Mouse (Mus musculus) myocyte (in vitro differentiated cells): Measurements from ENCODE around the gene Kdm6b. TPM values are rescaled to one million over a fixed set of nuclear protein-coding genes. Genes with fewer than 3 reads are reported as not detected.

Source experiments
- H3K27me3 ChIP-seq: one replicate; pipeline ENCODE4 v1.6.1; 2011; ENCODE audit not compliant: control insufficient read depth, insufficient read depth, insufficient read length
- H3K36me3 ChIP-seq: one replicate; pipeline ENCODE4 v1.6.1; 2011; ENCODE audit not compliant: control insufficient read depth, insufficient read depth
- H3K4me2 ChIP-seq: one replicate; pipeline ENCODE4 v1.6.1; 2011; ENCODE audit warnings: low read depth, control low read depth
- H3K4me3 ChIP-seq: one replicate; pipeline ENCODE4 v1.5.1; 2011; ENCODE audit warnings: mild to moderate bottlenecking, control low read depth, moderate library complexity
- H3K79me2 ChIP-seq: one replicate; pipeline ENCODE4 v1.6.1; 2011; ENCODE audit not compliant: control insufficient read depth, insufficient read depth
- H3ac ChIP-seq: one replicate; pipeline ENCODE4 v1.6.1; 2011; ENCODE audit not compliant: control insufficient read depth, insufficient read length
- CEBPB ChIP-seq: IDR thresholded peaks from 2 replicates; pipeline ENCODE4 v1.6.1; 2011; ENCODE audit warnings: mild to moderate bottlenecking, moderate library complexity; ENCODE audit not compliant: poor library complexity, insufficient read depth, severe bottlenecking
- E2F4 ChIP-seq: IDR thresholded peaks from one replicate; pipeline ENCODE4 v1.6.1; 2011; ENCODE audit warnings: mild to moderate bottlenecking, control low read depth, moderate library complexity; ENCODE audit not compliant: insufficient read depth
- MAX ChIP-seq: IDR thresholded peaks from one replicate; pipeline ENCODE4 v1.6.1; 2011; ENCODE audit warnings: low read depth, mild to moderate bottlenecking, control low read depth
- MYOD1 ChIP-seq, 3 experiments: IDR thresholded peaks; one replicate each; pipeline ENCODE4 v1.6.1; 2011; ENCODE audit warnings: control low read depth in 2 of 3, low read depth in 2 of 3, mild to moderate bottlenecking in 2 of 3, moderate library complexity in 1 of 3; ENCODE audit not compliant: insufficient read length in 2 of 3, control insufficient read depth in 1 of 3
- MYOG ChIP-seq, 3 experiments: IDR thresholded peaks; one replicate each; pipeline ENCODE4 v1.6.1; 2011; ENCODE audit warnings: control low read depth in 2 of 3, low read depth in 2 of 3, mild to moderate bottlenecking in 2 of 3; ENCODE audit not compliant: insufficient read length in 2 of 3, control insufficient read depth in 1 of 3, insufficient read depth in 1 of 3
- POLR2A ChIP-seq: IDR thresholded peaks from one replicate; pipeline ENCODE4 v1.6.1; 2011; ENCODE audit warnings: low read depth, mild to moderate bottlenecking, control low read depth, moderate library complexity; ENCODE audit not compliant: insufficient read length
- POLR2AphosphoS2 ChIP-seq: IDR thresholded peaks from one replicate; pipeline ENCODE4 v1.6.1; 2011; ENCODE audit warnings: low read depth, control low read depth; ENCODE audit not compliant: insufficient read length
- REST ChIP-seq: IDR thresholded peaks from one replicate; pipeline ENCODE4 v1.6.1; 2011; ENCODE audit warnings: mild to moderate bottlenecking, control low read depth, moderate library complexity; ENCODE audit not compliant: insufficient read depth, insufficient read length
- SRF ChIP-seq: IDR thresholded peaks from one replicate; pipeline ENCODE4 v1.6.1; 2011; ENCODE audit warnings: low read depth; ENCODE audit not compliant: control insufficient read depth, insufficient read length
- TCF12 ChIP-seq: IDR thresholded peaks from one replicate; pipeline ENCODE4 v1.6.1; 2011; ENCODE audit warnings: mild to moderate bottlenecking, control low read depth; ENCODE audit not compliant: poor library complexity, insufficient read depth, severe bottlenecking
- TCF3 ChIP-seq: IDR thresholded peaks from one replicate; pipeline ENCODE4 v1.6.1; 2011; ENCODE audit warnings: low read depth, control low read depth; ENCODE audit not compliant: insufficient read length
- USF1 ChIP-seq: IDR thresholded peaks from one replicate; pipeline ENCODE4 v1.6.1; 2011; ENCODE audit warnings: low read depth, mild to moderate bottlenecking, control low read depth, moderate library complexity
- polyA plus RNA-seq: library from polyadenylated mRNA; unstranded; fragments of >200 nt; fragmentation: generic; extraction: Trizol; gene quantifications from one replicate; pipeline ENCODE4 v1.2.1, GENCODE M21; 2012; ENCODE audit warnings: missing spikeins

The Kdm6b gene
- polyA plus RNA-seq, 1 experiment, result 31.0 TPM

DNA sequence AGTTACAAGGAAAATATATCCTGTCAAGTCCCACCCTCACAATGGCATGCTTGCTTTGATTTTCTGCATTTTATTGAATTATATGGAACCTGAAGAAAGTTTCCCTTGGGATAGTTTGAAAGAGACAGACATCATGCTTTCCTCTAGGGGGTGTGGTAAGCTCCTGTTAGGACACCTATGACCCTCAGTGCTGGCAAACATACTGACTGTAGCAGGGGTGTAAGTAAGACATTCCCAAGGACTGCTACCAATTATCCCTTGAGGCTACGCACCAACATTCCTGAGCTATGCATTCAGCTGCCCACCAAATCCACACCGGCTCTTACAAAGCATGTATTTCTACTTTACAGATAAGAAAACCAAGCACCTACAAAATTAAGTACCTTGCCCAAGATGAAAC is 51.0 kb downstream of the Kdm6b start:
- H3K27me3 ChIP-seq, result no peaks in the 10 kb centered on the region
- no peak overlapping the region for H3K4me3 ChIP-seq
- H3ac ChIP-seq, result no peak overlapping the region
- H3K4me2 ChIP-seq, result peak overlapping the region; percentile 3
- peaks cover 13% of the 10 kb centered on the region for H3K79me2 ChIP-seq
- no peak for TF ChIP-seq MYOD1 (IDR thresholded peaks at IDR 0.05; ENCODE audit: control insufficient read depth in 1 of 3, insufficient read length in 2 of 3, low read depth in 2 of 3)
- TF ChIP-seq SRF, result no peak
- no peak for TF ChIP-seq TCF12
- TF ChIP-seq USF1, result no peak
- no peak for TF ChIP-seq MYOG (IDR thresholded peaks at IDR 0.05; ENCODE audit: control insufficient read depth in 1 of 3, insufficient read depth in 1 of 3, insufficient read length in 2 of 3, low read depth in 2 of 3)
- TF ChIP-seq REST, result no peak
- H3K36me3 ChIP-seq, result peaks cover 18% of the 10 kb centered on the region

DNA sequence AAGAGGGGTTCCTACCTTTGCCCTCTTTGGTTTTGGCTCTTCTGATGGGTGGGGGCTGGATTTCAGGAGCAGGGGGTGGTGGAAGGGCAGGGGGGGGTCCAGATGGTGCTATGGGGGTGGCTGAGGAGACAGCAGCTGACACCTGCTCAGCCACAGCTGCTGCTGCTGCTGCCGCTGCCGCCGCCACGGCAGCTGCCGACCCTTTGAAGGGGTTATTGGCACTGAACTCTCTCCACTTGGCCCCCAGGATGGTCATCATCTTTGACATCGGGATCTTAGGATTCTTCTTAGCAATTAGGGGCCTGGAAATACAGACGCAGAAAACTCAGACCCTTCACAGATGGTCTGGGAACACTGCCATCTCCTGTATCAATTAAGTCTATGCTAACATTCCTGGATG is 51.5 kb downstream of the Kdm6b start:
- TF ChIP-seq CEBPB (no peak), REST (no peak), E2F4 (no peak), TCF3 (peak; percentile 98), SRF (no peak), TCF12 (peak; percentile 86), POLR2AphosphoS2 (no peak), POLR2A (no peak), MAX (no peak), MYOG (IDR thresholded peaks at IDR 0.05; ENCODE audit: control insufficient read depth in 1 of 3, insufficient read depth in 1 of 3, insufficient read length in 2 of 3, low read depth in 2 of 3) (peak in 2 of 3 experiments; percentile 96 to 97), MYOD1 (IDR thresholded peaks at IDR 0.05; ENCODE audit: control insufficient read depth in 1 of 3, insufficient read length in 2 of 3, low read depth in 2 of 3) (peak in 2 of 3 experiments; percentile 98 to 99), USF1 (no peak)
- Histone ChIP-seq H3K27me3 (no peaks in the 10 kb centered on the region), H3K4me2 (peak overlapping the region; percentile 3), H3K4me3 (no peak overlapping the region), H3K36me3 (peaks cover 21% of the 10 kb centered on the region), H3K79me2 (peaks cover 13% of the 10 kb centered on the region), H3ac (no peak overlapping the region)

DNA sequence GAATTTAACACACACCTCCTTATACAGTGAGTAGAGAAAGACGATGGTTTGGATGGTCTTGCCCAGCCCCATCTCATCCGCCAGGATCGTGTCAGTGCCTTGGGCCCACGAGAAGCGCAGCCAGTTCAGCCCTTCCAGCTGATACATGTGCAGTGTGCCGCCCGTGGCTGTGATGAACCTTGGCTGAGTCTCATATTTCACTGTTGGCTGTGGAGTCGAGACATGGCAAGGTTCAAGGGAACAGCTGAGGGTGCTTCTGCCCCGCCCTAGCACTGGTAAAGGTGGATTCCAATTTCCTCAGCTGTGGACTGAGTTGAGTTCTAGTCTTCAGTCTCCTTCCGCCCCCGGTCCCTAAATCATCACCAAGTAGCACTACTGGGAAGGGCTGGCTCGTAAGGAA is 55.8 kb downstream of the Kdm6b start:
- no peak overlapping the region for H3ac ChIP-seq
- peaks cover 46% of the 10 kb centered on the region for H3K36me3 ChIP-seq
- TF ChIP-seq USF1, result no peak
- TF ChIP-seq TCF3, result peak; percentile 12
- TF ChIP-seq POLR2A, result peak; percentile 60
- no peak for TF ChIP-seq SRF
- no peak for TF ChIP-seq REST
- no peak for TF ChIP-seq E2F4
- TF ChIP-seq MYOD1 (IDR thresholded peaks at IDR 0.05; ENCODE audit: control insufficient read depth in 1 of 3, insufficient read length in 2 of 3, low read depth in 2 of 3), result peak; percentile 40 to 95 (median 85)
- peak; percentile 20 for TF ChIP-seq POLR2AphosphoS2
- TF ChIP-seq MAX, result no peak
- TF ChIP-seq TCF12, result peak; percentile 77
- TF ChIP-seq CEBPB, result no peak
- peak; percentile 76 to 96 (median 80) for TF ChIP-seq MYOG (IDR thresholded peaks at IDR 0.05; ENCODE audit: control insufficient read depth in 1 of 3, insufficient read depth in 1 of 3, insufficient read length in 2 of 3, low read depth in 2 of 3)
- H3K27me3 ChIP-seq, result no peaks in the 10 kb centered on the region
- peak overlapping the region; percentile 8 for H3K4me3 ChIP-seq
- peak overlapping the region; percentile 66 for H3K4me2 ChIP-seq
- H3K79me2 ChIP-seq, result no peaks in the 10 kb centered on the region

DNA sequence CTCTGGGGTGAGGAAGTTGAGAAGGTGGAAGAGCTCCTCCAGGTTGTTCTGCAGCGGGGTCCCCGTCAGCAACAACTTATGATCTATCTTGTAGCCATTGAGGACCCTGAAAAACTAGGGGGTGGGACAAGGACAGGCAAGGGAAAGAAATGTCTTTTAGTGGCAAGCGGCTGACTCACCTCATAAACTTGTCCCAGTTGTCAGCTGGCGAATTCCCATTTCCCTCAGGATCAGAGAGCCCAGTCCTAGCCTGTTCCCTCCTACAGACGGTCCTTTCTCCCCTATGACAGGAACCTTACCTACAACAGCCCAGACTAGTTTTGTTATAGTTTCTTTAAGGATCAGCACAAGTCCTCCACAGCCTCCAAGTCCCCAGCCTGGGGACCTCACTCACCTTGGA is 56.9 kb downstream of the Kdm6b start:
- Histone ChIP-seq H3K4me3 (peak overlapping the region; percentile 8), H3ac (no peak overlapping the region), H3K79me2 (no peaks in the 10 kb centered on the region), H3K4me2 (peak overlapping the region; percentile 66), H3K27me3 (no peaks in the 10 kb centered on the region), H3K36me3 (peaks cover 50% of the 10 kb centered on the region)
- TF ChIP-seq MYOD1 (IDR thresholded peaks at IDR 0.05; ENCODE audit: control insufficient read depth in 1 of 3, insufficient read length in 2 of 3, low read depth in 2 of 3) (peak in 1 of 3 experiments; percentile 70), MYOG (IDR thresholded peaks at IDR 0.05; ENCODE audit: control insufficient read depth in 1 of 3, insufficient read depth in 1 of 3, insufficient read length in 2 of 3, low read depth in 2 of 3) (peak in 1 of 3 experiments; percentile 75), CEBPB (no peak), TCF12 (no peak), POLR2AphosphoS2 (no peak), MAX (no peak), E2F4 (no peak)

Other genes starting within 250 kb of the Kdm6b start
- gene Alox8, start 215.8 kb downstream of the Kdm6b start, polyA plus RNA-seq, result not detected
- gene Gucy2e, start 176.6 kb downstream of the Kdm6b start, polyA plus RNA-seq, result not detected
- 10.3 TPM for gene Cntrob, start 89.9 kb downstream of the Kdm6b start, polyA plus RNA-seq
- gene Trappc1, start 89.7 kb downstream of the Kdm6b start, polyA plus RNA-seq, result 116 TPM
- 2.0 TPM for gene Kcnab3, start 87.4 kb downstream of the Kdm6b start, polyA plus RNA-seq
- 2.5 TPM for gene Rnf227, start 73.2 kb downstream of the Kdm6b start, polyA plus RNA-seq
- 148 TPM for gene Chd3, start 44.3 kb downstream of the Kdm6b start, polyA plus RNA-seq
- 126 TPM for gene Naa38, start 18.2 kb downstream of the Kdm6b start, polyA plus RNA-seq
- gene Cyb5d1, start 18.0 kb downstream of the Kdm6b start, polyA plus RNA-seq, result 23.0 TPM
- 0.16 TPM for gene Tmem88, start 15.4 kb downstream of the Kdm6b start, polyA plus RNA-seq
- gene Dnah2, start 135.4 kb upstream of the Kdm6b start, polyA plus RNA-seq, result 0.24 TPM
- 0.36 TPM for gene Efnb3, start 146.5 kb upstream of the Kdm6b start, polyA plus RNA-seq
- gene Wrap53, start 166.6 kb upstream of the Kdm6b start, polyA plus RNA-seq, result 9.1 TPM
- gene Trp53, start 166.7 kb upstream of the Kdm6b start, polyA plus RNA-seq, result 119 TPM
- gene Atp1b2, start 192.3 kb upstream of the Kdm6b start, polyA plus RNA-seq, result 6.6 TPM
- gene Shbg, start 204.2 kb upstream of the Kdm6b start, polyA plus RNA-seq, result 0.05 TPM
- gene Sat2, start 208.3 kb upstream of the Kdm6b start, polyA plus RNA-seq, result 3.6 TPM
- gene Fxr2, start 219.3 kb upstream of the Kdm6b start, polyA plus RNA-seq, result 104 TPM
- gene Sox15, start 241.6 kb upstream of the Kdm6b start, polyA plus RNA-seq, result 0.07 TPM
- gene Mpdu1, start 249.0 kb upstream of the Kdm6b start, polyA plus RNA-seq, result 39.1 TPM